Mouse (Mus musculus) CD4-positive, CD25-positive, alpha-beta regulatory T cell, adult 2 months (primary cell): ENCODE data around the gene Arntl2.
"Not testable (repeated sequence)": the region's sequence is repeated elsewhere in the genome, so short reads cannot be mapped to it uniquely, and the experiment has no call there.

Source experiments
- DNase-seq: peaks from one replicate; pipeline ENCODE4 v3.0.0-alpha.2; 2012; ENCODE audit warnings: low read depth, low spot score

Arntl2 gene

GRCm38 (mm10) chr6:146847402-146847801, 51.5 kb downstream of the Arntl2 start:
- DNase-seq = no peak

- DNase-seq = no peak
Measured at GRCm38 (mm10) chr6:146848281-146848680, 52.4 kb downstream of the Arntl2 start.

GRCm38 (mm10) chr6:146850050-146850449, 54.2 kb downstream of the Arntl2 start, which contains the start of gene Smco2:
Gene Smco2, plus strand, starts transcription at chr6:146850104.
- DNase-seq = no peak

- DNase-seq = no peak
Measured at GRCm38 (mm10) chr6:146851916-146852315, 56.1 kb downstream of the Arntl2 start.

GRCm38 (mm10) chr6:146852739-146853138, 56.9 kb downstream of the Arntl2 start:
- DNase-seq = no peak

GRCm38 (mm10) chr6:146855185-146855584, 59.3 kb downstream of the Arntl2 start:
- DNase-seq = no peak

GRCm38 (mm10) chr6:146857386-146857785, 61.5 kb downstream of the Arntl2 start:
- DNase-seq = no peak

GRCm38 (mm10) chr6:146863154-146863553, 67.3 kb downstream of the Arntl2 start:
- no peak for DNase-seq

GRCm38 (mm10) chr6:146864370-146864769, 68.5 kb downstream of the Arntl2 start:
- DNase-seq = not testable (repeated sequence)

- peak; percentile 15 for DNase-seq
Measured at GRCm38 (mm10) chr6:146865701-146866100, 69.8 kb downstream of the Arntl2 start.

- DNase-seq = no peak
Measured at GRCm38 (mm10) chr6:146871975-146872374, 76.1 kb downstream of the Arntl2 start.

GRCm38 (mm10) chr6:146874415-146874814, 78.6 kb downstream of the Arntl2 start:
- no peak for DNase-seq

- DNase-seq = peak; percentile 6
Measured at GRCm38 (mm10) chr6:146876820-146877219, 81.0 kb downstream of the Arntl2 start.

GRCm38 (mm10) chr6:146877425-146878045, 81.7 kb downstream of the Arntl2 start:
- DNase-seq = no peak

GRCm38 (mm10) chr6:146878926-146879325, 83.1 kb downstream of the Arntl2 start:
- DNase-seq = no peak

GRCm38 (mm10) chr6:146879856-146880255, 84.0 kb downstream of the Arntl2 start:
- DNase-seq = no peak

GRCm38 (mm10) chr6:146880296-146880695, 84.4 kb downstream of the Arntl2 start:
- no peak for DNase-seq

GRCm38 (mm10) chr6:146881896-146882770, 86.3 kb downstream of the Arntl2 start:
- no peak for DNase-seq
